Mouse (Mus musculus) cerebellum, adult (tissue): Measurements from ENCODE around the gene Col4a3bp.

Experiments
- ATAC-seq: cut with Nextera tagmentation; 2 replicates; pipeline ENCODE4 v1.9.2; 2017; ENCODE audit warnings: mild to moderate bottlenecking, moderate library complexity, mixed read lengths; ENCODE audit not compliant: insufficient number of reproducible peaks, low FRiP score, low TSS enrichment

Gene Col4a3bp

GRCm38 (mm10) chr13:96542081-96542889, at the start of gene Col4a3bp, which contains the start of gene Polk:
Gene Col4a3bp (plus strand): TSS chr13:96542618.
Gene Polk (minus strand): TSS chr13:96542579.
- ATAC-seq = peak; percentile 97

DNA sequence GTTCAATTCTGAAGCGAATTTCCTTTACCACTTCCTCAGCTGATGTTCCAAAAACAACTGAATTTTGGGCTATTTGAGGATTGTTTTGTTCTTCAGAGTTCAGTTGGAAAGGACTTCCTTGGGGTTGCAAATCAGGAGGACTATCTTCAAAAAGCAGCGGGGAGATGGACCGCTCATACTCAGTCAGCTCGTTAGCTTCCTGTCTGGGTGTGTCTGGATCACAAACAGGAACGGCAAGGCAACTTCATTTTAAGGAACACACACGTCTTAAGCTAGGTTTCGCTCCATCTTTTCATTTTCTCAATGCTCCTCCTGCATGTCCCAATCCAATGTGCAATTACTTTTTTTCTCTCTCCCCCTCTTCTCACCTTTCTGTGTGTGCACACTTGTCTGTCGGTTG, 45.8 kb upstream of the Col4a3bp start:
- no peak for ATAC-seq

GRCm38 (mm10) chr13:96499891-96500290, 42.5 kb upstream of the Col4a3bp start:
- ATAC-seq = no peak

DNA sequence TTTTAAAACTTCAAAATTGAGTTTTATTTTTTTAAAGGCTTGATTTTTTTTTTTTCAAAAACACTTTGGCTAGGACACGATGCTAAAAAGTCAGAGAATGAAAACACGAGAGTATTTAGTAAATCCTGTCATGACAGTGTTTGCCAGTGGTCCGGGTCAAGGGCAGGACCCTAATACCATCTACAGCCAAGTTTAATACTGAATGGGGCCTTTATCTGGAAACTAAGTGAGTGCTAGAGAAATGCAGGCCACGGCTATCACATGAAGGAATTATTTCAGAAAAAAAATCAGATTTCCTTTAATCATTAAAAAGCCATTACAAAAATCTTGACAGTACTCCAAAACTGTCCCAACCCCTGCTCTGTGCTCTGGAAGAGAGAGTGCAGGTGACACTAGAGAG, 36.8 kb upstream of the Col4a3bp start:
- no peak for ATAC-seq

DNA sequence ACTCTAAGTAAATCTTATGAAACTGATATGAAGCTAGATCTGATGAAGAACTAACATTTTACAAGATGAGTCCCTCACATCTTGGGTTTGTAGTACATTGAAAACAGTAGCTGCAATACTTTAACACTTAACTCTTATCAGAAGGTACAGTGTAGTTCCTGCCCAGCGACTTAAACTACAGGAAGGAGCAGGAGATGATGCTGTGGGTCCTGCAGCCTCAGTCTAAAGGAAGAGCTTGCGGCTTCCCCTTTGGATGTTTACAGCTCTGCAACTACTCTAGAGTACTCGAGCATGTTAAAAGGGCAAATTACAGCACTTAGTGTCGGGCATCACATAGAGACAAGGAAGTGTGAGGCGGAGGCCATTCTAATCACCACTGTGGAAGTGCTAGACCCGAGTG, 36.1 kb upstream of the Col4a3bp start:
- no peak for ATAC-seq

GRCm38 (mm10) chr13:96507541-96507940, 34.9 kb upstream of the Col4a3bp start:
- no peak for ATAC-seq

GRCm38 (mm10) chr13:96510635-96511034, 31.8 kb upstream of the Col4a3bp start:
- ATAC-seq = no peak

DNA sequence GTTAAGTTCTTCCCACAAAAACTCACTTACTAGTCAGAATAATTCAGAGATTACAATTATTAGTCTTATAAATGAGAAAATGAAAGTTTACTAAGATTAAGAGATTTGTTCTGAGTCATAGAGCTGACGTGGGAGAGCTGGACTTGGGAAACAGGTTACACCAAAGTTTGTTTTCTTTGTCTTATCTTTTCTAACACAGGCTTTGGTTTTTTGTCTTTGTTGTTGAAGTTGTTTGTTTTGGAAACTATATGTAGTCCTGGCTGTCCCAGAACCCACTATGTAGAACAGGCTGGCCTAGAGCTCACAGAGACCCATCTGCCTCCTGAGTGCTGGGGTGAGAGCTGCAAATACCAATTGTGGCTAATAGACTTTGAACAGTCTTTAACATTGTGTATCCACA, 31.2 kb upstream of the Col4a3bp start:
- no peak for ATAC-seq

DNA sequence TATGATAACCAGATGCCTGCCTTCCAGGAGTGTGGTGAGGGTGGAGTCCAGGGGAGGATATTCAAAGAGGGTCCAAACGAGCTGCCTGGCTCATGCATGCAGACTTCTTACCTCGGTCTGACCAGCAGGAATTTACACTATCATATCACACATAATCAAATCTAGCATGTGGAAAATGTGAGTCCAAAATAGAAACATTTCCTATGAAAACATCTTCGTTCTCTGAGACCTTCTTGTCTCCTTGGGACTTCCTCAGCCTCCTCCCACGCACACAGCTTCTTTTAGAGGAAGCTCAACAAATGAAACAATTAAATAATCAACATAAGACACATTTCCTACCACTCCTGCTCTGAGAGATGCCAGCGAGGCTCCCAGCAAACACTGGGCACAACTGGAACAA, 30.5 kb upstream of the Col4a3bp start:
- ATAC-seq = no peak

DNA sequence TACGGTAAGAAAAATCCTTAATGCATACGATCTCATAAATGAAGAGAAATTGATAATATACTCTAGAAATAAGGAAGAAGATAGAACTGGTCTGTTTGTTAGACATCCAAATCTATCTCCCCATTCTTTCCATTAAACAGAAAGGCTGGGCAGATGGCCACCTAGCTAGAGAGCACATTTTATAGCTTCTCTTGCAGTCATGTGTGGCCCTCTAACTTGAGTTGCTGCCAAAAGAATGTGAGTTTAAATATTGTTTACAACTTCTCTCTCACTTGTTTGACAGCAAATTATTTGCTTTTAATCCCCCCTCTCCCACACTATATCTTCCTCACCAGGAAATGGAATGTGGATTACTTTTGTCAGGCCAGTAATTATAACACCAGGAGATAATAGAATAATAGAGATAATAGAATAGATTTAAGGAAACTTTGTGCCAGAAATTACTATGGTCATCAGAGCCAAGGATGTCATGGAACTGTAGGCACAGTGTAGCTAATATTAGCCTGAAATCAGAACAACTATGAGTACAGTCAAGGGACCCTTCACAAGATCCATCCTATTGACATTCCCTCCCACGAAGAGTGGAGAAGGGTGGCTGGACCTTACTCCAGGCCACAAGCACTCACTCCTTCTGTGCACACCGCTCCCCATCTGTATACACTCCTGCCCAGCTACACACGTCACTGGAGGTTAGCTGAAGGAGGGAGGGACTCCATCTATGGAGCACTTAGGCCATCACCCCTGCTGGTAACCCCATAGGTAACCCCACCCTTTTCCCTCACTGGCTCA, 28.1 kb upstream of the Col4a3bp start:
- ATAC-seq = no peak

GRCm38 (mm10) chr13:96516249-96516648, 26.2 kb upstream of the Col4a3bp start:
- no peak for ATAC-seq

DNA sequence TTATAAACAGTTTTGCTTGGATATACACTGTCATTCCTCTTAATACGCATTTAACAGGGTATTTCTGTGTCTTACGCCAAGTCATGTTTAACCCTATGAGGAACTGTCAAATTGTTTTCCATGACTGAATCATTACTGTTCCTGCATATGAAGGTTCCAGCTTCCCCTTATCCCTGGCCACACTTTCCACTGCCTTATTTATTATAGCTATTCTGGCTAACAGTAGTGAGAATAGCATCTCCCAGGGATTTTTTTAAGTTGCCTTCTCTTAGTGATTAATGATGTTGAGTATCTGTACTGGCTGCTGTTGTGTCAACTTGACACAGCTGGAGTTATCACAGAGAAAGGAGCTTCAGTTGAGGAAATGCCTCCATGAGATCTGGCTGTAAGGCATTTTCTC, 25.1 kb upstream of the Col4a3bp start:
- ATAC-seq = no peak

DNA sequence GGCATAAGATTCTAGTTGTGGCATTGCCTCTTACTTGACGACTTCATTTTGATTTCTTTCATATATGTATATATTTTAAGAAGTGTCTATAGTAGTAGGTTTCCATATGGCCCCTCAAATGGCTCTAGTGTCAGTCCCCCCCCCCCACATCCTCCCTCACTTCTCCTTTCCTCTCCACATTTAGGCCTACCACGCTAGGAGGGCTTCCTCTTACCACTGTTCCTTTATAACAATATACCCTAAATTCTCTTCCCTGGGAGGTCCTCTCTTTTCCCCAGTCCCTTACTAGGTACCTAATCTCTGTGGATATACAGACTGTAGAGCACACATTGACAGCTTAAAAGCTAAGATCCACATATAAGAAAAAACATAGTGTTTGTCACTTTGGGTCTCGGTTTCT, 21.1 kb upstream of the Col4a3bp start:
- no peak for ATAC-seq

DNA sequence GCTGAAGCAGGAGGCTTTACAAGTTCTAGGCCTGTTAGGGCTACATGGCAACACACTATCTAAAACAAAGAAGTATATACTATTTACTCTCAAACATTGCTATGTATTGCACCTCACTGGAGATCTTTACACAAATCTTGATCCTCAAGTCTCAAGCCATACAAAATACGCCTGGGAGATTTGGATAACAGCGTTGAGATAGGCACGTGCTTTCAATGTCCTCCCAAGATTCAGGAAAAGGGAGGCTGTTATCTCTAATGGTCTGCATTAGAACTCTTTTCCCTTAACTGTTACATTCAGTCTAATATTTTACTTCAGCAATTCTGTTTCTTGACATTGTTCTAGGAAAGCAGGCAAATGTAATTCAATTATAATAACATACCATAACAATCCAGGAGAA, 15.4 kb upstream of the Col4a3bp start:
- no peak for ATAC-seq

DNA sequence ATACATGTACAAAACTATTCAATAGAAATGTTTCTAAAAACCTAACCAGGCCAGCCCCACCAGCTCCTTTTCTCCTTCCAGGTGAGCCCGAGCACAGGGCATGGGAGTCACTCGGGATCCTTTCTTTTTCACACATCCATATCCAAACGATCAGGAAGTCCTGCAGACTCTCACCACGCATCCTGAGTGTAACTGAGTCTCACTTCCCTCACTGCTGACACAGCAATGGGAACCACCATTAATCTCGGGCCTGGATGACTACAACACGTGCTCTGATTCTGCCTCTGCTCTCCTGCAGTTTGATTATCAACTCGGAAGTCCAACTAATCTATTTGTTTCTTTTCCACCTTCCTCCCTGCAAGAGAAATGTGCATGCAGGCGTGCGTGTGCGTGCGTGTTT, 14.6 kb upstream of the Col4a3bp start:
- ATAC-seq = no peak

- ATAC-seq = no peak
These were observed 13.6 kb upstream of the Col4a3bp start for GRCm38 (mm10) chr13:96528776-96529175.

GRCm38 (mm10) chr13:96529542-96529941, 12.9 kb upstream of the Col4a3bp start:
- no peak for ATAC-seq

- ATAC-seq = no peak
These were observed 12.4 kb upstream of the Col4a3bp start for GRCm38 (mm10) chr13:96530064-96530463.

DNA sequence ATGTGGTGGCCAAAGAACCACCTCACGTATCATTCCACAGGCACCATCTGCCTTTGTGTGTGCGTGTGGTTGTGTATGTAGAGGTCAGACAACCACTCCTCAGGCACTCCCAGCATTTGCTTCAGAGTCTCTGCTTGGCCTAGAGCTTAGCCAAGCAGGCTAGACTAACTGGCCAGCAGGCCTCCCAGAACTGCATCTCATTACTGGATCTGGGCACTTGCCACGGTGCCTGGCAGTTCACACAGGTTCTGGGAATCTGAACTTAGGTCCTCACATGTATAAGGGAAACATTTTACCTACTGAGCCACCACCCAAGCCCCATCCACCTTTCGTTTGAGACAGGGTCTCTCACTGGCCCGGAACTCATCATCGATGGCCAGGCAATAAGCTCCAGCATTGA, 10.2 kb upstream of the Col4a3bp start:
- ATAC-seq = no peak; the same call in 1 of the 2 replicates

- no peak for ATAC-seq
These were observed 8.7 kb upstream of the Col4a3bp start for GRCm38 (mm10) chr13:96533742-96534141.

DNA sequence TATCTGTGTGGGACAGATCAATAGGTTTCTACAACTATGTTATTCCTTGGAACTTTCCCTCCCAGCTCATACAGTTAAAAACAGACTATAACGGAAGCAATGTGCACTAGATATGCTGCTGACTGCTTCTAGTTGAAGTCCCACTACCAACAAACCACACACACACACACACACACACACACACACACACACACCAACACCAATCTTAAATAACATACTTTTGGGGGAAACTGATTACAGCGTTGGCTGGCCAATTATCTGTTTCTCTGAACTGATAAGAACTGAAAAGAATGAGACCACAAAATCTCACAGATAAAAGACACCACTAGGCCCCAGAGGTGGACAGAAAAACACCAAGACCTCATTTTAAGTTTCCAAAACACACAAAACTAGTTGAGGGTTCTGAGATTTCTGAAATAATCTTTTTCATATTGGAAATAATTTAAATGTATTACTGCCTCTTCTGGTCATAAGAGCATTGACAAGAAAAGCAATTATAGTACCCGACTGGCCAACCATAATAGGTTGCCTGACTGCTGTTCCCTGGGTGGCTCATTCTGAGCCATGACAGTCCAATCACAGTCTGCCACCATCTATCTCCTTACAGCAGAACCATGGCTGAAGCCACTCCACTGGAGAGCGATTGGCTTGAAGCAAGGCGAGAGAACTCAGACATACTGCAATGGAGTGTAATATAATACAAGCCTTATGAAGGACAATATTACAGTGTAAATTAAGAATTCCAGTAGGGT, 5.4 kb upstream of the Col4a3bp start:
- no peak for ATAC-seq
